Mouse (Mus musculus) activated CD4-positive, CD25-positive, alpha-beta regulatory T cell, adult 4 months (primary cell): ENCODE results near the gene Sbno1. TPM values are rescaled to one million over a fixed set of nuclear protein-coding genes. Genes with fewer than 3 reads are reported as not detected.
A peak's percentile ranks its signal among the peaks of the same experiment; 100 is the strongest.

Source experiments
- ATAC-seq: one replicate; pipeline ENCODE4 v1.8.0; 2017
- polyA plus RNA-seq, 2 experiments: library from polyadenylated mRNA; unstranded; fragments of 100-300 nt; shearing (Covaris generic); gene quantifications; one replicate each; pipeline ENCODE4 v1.2.1; 2017

The Sbno1 gene
- polyA plus RNA-seq, 2 experiments from 2014 or later, result 135 to 152 TPM

DNA sequence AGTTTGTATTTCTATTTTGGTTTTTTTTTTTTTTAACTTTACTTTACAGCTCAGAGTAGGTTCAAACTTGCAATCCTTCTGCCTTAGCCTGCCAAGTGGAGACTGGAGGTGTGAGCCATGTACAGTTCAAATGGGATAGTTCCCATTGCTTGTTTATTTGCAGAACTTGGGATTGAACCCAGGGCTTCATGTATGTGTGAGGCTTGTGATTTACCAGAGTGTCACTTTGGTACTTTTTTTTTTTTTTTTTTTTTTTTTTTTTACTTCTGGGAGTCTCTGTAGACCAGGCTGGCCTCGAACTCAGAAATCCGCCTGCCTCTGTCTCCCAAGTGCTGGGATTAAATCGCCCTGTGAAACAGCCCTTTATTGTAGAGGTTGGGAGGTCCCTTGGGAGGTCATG lies 18.4 kb upstream of the Sbno1 start:
- no peak for ATAC-seq

DNA sequence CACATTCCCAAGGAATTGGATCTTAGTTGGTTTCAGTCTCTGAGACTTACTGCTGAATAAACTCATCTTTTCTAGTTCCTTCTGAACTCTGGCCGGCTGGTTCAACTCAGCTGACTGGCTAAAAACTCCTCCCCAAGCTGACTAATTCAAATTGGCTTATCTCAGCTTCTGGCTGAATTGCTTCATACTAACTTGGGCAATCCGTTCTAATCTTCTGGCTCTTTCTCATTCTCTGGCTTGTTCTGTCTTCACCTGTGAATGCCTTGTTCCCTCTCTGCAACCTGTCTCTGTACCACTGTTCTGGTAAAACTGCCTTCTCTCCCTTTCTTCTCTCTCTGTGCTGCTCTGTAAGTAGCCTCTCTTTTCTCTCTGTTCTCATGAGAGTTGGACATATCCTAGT lies 16.8 kb upstream of the Sbno1 start:
- no peak for ATAC-seq

DNA sequence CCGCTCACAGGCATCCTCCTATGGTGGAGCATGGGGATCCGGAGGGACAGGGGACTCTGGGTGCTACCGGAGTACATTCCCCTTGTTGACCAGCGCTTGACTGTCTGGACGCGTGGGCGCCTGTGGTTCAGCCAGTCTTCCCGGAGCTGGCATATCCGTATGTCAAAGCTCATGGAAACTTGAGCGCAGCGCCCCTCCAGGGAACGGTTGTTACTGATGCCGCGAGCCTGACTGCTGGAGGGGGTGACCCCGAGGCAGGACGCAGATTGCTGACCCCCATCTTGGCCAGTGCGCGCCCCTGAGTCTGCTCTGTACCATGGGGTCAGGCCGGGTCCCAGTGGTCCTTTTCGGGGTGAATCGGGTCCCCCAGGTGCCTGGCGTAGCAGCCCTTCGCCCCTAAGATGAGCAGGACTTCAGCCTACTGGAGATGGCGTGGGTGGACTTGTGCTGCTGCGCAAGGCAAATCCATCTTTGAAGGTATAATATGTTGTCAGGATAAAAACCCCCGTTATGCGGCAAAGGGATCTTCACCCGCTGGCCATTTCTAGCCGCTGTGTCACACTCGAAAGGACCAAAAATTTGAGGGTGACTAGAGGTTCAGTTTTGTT lies 14.4 kb upstream of the Sbno1 start:
- peak; percentile 38 for ATAC-seq

DNA sequence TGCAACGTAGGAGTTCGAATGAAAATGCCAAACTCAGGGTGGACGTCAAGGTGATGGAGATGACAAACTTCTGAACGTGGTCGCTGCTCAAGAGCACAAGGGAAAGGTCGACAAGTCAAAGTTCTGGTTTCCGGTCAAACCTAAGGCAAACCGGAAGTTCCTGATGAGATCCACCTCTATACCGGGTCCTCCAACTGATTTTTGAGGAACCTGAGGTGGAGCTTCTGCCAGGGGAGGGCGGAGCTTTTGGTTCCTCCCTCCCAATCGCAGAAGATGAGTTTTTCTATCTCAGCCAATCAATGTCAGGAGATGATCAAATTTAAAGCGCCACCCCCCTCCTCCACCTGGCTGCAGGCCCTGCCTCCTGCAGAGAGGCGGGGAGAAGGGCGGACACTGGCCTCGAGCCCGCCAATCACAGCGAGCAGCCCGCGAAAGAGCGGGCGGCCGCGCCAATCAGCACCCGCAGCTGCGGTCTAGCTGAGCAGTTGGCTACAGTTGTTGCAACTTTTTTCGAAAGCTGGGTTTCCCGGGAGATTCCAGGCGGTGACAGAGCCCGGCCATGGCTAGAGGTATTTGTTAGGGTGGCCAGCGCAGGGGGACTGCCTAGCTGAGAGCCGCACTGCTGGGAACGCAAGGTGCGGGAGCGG lies 13.8 kb upstream of the Sbno1 start, which contains the start of gene Kmt5a:
Gene Kmt5a, plus strand, starts transcription at position 484 of the 647 bp plus-strand sequence.
- ATAC-seq, result peak; percentile 96

DNA sequence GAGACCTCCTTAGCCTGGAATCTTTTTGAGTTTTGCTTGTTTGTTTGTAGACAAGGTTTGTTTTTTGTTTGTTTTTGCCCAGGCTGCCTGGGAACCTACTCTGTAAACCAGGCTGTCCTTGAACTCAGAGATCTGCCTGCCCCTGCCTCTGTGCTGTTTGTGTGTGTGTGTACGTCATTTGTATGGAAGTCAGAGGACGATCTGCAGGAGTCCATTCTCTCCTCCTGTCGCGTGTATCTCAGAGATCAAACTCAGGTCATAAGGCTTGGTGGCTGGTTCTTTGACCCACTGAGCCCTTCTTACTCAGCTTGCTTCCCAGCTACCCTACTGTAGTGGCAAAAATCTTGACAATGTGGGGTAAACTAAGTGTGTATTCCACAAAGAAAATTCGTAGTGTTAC lies 12.9 kb upstream of the Sbno1 start:
- no peak for ATAC-seq

DNA sequence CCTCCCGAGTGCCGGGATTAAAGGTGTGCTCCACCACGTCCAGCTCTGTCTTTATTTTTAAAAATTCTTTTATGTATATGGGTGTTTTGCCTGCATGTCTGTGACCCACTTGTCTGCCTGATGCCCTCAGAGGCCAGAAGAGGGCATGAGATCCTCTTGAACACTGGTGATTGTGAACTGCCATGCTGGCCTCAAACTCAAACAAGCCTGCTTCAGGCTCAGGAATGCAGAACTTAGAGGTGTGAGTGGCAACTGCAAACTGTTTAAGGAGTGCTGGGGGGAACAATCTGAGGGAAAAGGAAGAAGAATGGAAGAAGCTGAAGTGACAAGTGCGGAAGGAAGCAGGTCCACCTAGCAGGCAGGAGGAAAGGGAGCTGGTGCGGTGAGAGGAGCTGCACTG lies 12.4 kb upstream of the Sbno1 start:
- no peak for ATAC-seq

DNA sequence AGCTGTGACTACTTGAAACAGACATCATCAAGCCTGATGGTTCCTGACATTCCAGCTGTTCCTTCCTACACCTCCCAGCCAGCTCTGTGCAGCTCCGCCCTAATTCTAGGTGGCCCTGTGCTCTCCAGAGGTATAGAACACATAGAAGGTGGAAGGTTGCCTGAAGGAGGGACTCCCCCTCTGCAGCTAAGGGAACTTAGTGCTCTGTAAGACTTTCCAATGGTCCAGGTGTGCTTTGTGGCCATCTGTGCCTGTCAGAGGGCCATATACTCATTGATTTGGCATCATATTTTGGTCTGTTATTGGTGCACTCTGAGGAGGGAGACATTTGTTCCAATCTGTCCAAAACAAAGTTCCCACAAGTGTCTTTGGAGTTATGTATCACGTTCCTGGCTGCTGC lies 7.2 kb upstream of the Sbno1 start:
- ATAC-seq, result no peak

DNA sequence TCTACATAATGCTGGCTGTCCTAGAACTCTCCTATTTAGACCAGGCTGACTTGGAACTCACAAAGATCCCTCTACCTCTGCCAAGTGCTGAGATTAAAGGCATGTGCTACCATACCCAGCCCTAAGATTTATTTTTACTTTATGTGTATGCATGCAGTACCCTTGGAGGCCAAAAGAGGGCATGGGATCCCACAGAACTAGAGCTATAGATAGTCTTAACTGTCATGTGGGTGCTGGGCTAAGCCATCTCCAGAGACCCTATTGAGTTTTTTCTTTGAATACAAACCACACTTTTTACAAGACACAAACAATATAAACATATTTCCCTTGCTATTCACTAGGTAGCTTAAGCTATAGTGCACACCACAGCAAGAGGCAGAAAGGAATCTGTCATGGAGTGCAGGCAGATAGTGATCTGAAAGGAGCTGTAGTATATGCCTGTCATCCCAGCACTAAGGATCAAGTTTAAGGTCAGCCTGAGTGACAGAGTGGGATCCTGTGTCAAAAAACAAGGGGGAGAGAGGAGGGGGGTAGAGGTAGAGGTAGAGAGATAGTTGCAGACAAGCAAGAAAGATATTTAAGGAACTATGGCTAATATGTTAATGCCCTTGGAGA lies 6.7 kb upstream of the Sbno1 start:
- peak; percentile 88 for ATAC-seq

DNA sequence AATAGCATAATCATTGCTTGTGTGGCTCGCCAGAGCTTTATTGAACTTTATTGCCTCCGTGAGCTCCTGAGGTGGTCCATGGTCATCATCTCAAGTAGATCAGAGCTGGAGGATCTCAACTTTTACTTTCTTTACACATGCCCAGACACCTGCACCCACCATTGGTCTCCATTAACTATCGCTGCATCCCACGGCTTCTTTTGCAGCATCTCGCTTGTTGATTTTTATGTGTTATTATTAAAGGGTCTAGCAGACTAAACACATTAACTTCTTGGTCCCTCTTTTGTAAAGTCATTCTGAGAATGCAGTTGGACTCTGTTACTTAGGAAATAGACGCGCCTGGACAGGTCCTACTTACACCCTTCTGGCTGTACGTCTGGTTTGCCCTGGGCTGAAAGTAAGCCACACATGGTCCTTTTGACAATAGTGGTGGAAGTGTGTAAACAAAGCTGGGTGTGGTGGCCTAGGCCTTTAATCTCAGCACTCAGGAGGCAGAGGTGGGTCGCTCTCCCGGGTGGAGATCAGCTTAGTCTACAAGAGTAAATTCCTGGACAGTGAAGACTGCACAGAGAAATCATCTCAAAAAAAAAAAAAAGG lies 772 bp upstream of the Sbno1 start:
- ATAC-seq, result no peak

DNA sequence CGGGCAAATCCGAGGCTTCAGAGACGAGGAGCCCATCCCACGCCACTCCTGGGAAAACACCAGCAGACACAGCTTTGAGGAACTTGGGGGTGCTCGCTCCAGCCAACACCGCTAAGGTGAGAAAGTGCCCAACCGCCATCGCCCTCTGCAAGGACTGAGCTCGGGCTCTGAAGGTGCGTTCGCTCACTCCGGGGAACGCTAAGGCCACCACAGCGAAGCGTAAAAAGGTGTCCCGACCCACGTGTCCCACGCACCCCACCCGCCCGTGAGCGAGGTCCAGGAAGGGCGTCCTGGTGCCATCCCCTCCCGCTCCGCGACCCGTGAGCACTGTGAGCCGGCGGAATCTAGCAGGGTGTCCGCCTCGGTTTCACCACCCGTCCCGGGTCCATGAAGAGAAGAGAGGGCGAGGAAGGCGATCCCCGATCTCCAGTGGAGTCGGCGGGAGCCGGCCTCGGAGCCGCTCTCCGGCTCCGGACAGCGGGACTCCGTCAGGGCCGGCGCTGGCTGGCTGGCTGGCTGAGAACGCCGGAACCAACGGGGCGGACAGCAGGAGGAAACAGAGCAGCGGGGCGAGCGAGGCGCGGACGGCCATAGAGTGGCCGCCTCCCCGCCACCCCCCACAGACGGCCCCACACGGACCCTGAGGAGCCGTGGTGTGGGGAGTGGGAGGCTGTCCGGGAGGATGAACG lies 934 bp downstream of the Sbno1 start:
- ATAC-seq, result peak; percentile 26

DNA sequence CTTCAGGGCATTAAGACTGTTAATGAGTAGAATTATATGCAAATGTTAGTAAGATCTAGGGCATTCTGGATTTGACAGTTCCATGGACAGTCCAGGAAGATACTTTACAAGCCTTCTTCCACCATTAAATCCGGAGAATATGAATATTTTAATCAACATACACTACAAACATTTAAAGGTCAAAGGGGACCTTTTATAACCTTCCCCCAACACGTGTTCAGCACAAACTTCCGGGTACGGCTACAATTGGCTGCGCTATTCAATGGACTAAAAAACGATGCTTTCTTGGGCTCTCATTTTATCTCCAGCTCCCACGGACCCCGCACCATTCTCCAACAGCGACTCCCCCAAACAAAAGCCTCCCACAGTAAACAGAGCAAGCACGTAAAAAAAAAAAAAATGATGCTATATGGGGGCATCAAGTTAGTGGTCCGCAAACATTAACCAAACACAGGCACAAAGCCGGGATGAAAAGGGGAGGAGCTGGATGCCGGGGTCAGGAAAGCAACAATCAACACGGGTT lies 1.5 kb downstream of the Sbno1 start:
- ATAC-seq, result peak; percentile 30

DNA sequence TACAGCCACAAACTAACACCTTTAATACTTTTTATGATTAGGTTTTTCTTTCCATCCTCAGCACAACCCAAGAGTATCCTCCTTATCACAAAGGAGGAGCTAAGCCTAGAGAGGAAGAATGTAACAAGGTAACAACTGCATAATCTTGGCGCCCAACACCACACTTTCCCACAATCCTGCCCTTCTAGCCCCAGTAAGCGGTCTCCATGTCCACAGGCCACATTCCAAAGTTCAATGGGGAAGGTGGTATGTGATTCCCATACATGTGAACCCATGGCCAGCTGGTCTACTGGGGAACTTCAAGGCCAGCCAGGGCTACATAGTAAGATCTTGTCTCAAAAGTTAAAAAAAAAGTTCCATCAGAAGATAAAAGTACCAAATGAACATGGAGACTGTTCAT lies 4.0 kb downstream of the Sbno1 start:
- no peak for ATAC-seq

DNA sequence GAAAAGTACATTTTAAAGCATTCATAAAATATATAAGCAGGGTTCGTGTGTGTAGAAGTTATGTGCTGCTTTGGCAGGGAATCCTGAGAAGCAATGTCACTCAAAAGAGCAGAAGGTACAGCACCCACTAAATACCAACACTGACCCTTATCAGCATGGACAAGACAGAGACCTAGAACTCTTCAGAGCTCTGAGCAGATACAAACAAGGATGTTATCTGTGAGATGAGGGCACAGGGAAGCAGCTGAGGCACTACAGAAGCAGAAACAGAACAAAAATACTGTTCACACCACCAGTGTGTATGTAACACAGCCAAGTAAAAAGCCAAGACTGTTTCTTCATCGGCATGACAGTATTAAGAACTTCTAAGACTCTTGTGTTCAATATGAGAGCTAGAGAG lies 6.9 kb downstream of the Sbno1 start:
- ATAC-seq, result no peak

DNA sequence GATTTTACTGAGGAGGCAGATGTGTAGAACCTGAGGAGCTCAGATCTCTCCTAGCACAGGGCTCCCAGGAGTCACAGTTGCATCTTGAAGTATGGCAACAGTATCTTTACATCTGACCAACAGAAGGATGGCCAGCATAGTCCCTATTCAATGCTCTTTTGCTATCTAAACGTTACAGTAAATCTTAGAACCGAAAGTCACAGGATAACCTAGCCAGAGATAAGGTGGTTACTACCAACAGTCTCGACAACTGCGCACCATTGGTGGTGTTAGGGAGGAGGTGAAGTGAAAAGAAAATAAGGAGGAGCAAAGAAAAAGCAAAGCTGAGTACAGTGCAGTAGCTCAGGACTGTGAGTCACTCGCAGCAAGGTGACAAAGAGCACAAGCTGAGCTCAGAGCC lies 13.6 kb downstream of the Sbno1 start:
- no peak for ATAC-seq

DNA sequence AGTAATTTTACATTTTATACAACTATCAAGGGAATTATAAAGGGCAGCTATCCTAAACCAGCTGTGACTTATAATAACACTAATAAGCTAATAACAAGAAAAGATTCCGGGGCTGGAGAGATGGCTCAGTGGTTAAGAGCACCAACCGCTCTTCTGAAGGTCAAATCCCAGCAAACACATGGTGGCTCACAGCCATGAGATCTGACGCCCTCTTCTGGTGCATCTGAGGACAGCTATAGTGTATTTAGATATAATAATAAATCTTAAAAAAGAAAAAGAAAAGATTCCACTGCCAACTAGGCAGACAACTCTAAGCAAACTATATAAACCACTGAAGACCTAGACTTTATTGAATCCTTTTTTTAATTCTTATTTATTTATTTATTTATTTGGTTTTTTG lies 15.0 kb downstream of the Sbno1 start:
- ATAC-seq, result no peak

DNA sequence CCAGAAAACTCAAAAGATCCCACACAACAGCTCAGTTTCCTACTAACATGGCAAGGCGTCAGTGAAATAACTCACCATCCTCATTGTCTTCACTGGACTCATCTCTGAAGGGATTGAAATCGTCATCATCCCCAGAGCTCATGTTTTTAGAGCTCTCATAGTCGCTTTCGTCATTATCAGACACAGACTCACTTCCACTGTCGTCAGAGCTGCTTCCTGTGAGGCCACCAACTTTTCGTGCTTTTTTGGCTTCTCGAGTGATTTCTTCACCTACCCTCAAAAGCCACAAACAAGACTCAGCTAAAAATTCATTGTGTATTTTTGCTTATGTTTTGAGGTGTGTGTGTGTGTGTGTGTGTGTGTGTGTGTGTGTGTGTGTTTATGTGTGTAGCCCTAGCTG lies 32.1 kb downstream of the Sbno1 start:
- no peak for ATAC-seq

DNA sequence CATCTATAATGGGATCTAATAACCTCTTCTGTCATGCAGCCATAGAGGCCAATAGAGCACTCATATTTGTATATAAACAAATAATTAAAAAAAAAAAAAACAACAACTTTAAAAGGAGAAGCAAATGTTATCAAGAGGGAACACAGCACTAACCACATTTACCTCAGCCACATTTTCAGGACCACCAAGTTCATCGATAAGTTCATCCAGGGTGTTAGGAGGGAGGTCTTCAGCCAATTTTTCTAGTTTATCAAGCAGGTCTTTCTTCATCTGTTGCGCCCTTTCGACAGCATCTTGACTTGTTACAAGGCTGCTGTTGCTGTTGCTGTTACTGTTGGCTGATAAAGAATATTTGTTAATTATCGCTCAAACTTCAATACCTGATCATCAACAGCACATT lies 33.4 kb downstream of the Sbno1 start:
- ATAC-seq, result no peak

DNA sequence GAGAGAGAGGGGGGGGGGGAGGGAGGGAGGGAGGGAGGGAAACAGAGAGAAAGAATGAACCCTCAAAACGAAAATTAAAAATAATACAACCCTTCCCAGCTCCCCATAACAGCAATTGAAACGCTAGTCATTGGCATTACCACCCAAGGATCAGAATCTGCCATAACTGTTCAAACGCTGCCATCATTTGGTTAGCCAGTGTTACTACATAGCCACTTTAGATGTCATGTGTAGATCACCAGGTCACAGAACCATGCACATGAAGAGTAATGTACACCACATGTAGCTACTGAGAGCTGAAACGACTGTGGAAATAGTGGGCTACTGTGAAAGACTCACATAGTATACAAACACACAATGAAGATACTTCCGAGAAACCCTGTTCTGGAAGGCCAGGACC lies 37.9 kb downstream of the Sbno1 start:
- no peak for ATAC-seq

DNA sequence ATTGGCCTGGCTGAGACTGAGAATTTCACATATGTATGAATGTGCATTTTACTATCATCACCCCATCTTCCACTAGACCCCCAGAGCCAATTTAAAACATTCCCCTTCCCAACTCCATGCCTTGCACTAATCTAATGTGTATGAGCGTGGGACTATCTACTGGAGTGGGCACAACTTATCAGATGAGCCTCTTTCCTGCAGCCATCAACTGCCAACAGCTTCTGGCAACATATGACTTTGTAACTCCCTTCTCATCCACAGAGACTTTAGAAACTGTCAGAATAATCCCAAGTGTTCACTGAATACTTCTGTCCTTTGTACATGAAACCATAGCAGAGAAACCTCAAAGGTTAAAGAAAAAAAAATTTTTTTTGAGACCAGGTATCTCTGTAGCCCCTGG lies 45.7 kb downstream of the Sbno1 start:
- no peak for ATAC-seq

DNA sequence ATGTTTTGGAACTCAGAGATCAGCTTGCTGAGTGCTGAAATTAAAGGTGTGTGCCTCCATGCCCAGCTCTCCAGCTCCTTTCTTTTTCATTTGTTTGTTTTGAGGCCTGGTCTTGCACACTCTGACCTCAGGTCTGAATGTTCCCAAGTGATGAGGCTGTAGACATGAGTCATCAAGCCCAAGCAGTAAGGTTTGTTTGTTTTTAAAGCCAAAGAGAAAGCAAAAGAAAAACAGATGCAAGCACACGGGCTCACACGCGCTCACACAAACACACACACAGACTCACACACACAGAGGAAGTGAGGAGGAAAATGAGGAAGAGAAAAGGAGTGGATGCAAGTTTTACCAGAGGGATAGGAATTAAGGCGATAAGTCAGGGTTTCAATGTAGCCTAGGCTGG lies 48.7 kb downstream of the Sbno1 start:
- ATAC-seq, result no peak

DNA sequence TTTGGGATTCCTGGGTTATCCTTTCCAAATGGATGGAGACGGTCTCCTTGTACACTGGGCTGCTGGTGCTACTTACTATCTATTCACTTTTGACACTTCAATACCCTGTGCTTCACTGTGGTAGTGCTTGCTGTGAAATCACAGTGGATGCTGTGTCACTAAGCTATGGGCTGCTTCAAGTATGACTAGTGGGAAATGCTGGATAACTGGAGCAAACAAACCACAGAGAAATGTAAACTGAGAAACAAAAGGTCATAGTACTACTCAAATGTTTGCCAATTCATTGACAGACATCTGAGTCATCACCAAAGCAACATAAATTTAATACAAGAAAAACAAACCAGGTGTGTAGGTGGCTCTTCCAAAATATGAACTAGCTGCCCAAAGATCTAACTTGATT lies 49.4 kb downstream of the Sbno1 start:
- no peak for ATAC-seq

DNA sequence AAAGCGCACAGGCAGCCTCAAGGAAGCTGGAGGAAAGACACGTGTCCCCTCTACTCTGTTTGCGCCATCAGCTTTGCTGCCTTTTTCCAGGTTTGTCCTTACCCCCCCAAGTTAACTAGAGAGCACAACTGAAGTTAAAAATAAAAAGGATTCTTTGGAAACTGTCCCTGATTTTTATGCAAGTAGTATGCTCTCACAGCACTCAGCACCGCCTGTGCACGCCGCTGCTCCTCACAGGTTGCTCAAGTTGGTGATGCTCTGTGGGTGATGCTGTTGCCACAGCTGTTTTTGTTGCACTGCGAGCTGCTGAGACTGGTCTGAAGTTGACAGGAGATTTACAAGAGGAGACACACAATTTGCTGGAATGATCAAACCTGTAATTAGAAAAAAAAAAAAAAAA lies 51.5 kb downstream of the Sbno1 start:
- no peak for ATAC-seq

DNA sequence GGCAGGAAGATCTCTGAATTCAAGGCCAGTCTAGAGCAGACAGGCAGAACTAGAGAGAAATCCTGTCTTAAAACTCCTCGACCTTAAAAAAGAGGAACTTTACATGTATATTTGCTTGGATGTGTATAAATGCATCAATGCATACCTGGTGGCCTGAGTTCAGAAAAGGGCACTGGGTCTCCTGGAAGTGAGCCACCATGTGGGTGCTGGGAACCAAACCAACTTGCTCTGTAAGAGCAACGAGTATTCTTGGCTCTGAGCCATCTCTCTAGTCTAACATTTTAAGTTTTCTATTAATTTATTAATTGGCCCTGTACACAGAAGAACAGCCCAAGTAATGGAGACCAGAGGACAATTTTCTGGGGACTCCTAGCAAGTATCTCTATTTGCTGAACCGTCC lies 59.1 kb downstream of the Sbno1 start:
- ATAC-seq, result no peak
